Mouse (Mus musculus): Measurements from ENCODE around the gene Nhlrc4. TPM values are rescaled to one million over a fixed set of nuclear protein-coding genes. Genes with fewer than 3 reads are reported as not detected.

The Nhlrc4 gene
- polyA plus RNA-seq, 1 experiment from 2014 or later, result not detected

GRCm38 (mm10) chr17:25967652-25968051, 22.9 kb upstream of the Nhlrc4 start:
- WGBS, result 25% methylated on average over 3 of the region's 3 CpGs
- H3K4me1 ChIP-seq (ENCODE audit: insufficient read depth), result no peaks in the 10 kb centered on the region
- 0 out of 2 replicates have a peak overlapping the region, but pooled peaks have one; percentile 20 for H3K27ac ChIP-seq (ENCODE audit: low read depth)
- peaks cover 14% of the 10 kb centered on the region for H3K36me3 ChIP-seq (ENCODE audit: insufficient read depth)
- H3K4me3 ChIP-seq (ENCODE audit: low read depth, low read length), result no peak overlapping the region
- ATAC-seq (ENCODE audit: insufficient read depth) (peak; percentile 73; the same call in 1 of the 2 replicates), DNase-seq (peak; percentile 80)
- H3K27me3 ChIP-seq (ENCODE audit: insufficient read depth, low read length), result no peaks in the 10 kb centered on the region
- H3K9ac ChIP-seq, result no peak overlapping the region
- TF ChIP-seq CTCF (IDR thresholded peaks at IDR 0.05; ENCODE audit: low read depth), result no peak
- H3K9me3 ChIP-seq (ENCODE audit: low read depth, low read length), result no peaks in the 10 kb centered on the region
- H3K4me2 ChIP-seq, result no peak overlapping the region

- no peak for DNase-seq
- H3K4me1 ChIP-seq (ENCODE audit: insufficient read depth), result no peaks in the 10 kb centered on the region
- H3K9ac ChIP-seq, result no peak overlapping the region
- no peak overlapping the region for H3K27ac ChIP-seq (ENCODE audit: low read depth)
- no peak for TF ChIP-seq CTCF (IDR thresholded peaks at IDR 0.05; ENCODE audit: low read depth)
- H3K36me3 ChIP-seq (ENCODE audit: insufficient read depth), result peaks cover 37% of the 10 kb centered on the region
- H3K9me3 ChIP-seq (ENCODE audit: low read depth, low read length), result no peaks in the 10 kb centered on the region
- no peak overlapping the region for H3K4me2 ChIP-seq
- 86% methylated on average over 7 of the region's 7 CpGs for WGBS
- no peaks in the 10 kb centered on the region for H3K27me3 ChIP-seq (ENCODE audit: insufficient read depth, low read length)
- no peak overlapping the region for H3K4me3 ChIP-seq (ENCODE audit: low read depth, low read length)
- no peak for ATAC-seq (ENCODE audit: insufficient read depth)
Measured at GRCm38 (mm10) chr17:25964271-25964670, 19.5 kb upstream of the Nhlrc4 start.

- Histone ChIP-seq H3K27me3 (ENCODE audit: insufficient read depth, low read length) (no peaks in the 10 kb centered on the region), H3K36me3 (ENCODE audit: insufficient read depth) (peaks cover 53% of the 10 kb centered on the region), H3K4me2 (no peak overlapping the region; the same call in 1 of the 2 replicates), H3K4me3 (ENCODE audit: low read depth, low read length) (no peak overlapping the region), H3K27ac (ENCODE audit: low read depth) (no peak overlapping the region), H3K9me3 (ENCODE audit: low read depth, low read length) (no peaks in the 10 kb centered on the region), H3K9ac (no peak overlapping the region), H3K4me1 (ENCODE audit: insufficient read depth) (no peaks in the 10 kb centered on the region)
- WGBS, result 90% methylated on average over 7 of the region's 7 CpGs
- no peak for ATAC-seq (ENCODE audit: insufficient read depth)
- DNase-seq, result no peak
- TF ChIP-seq CTCF (IDR thresholded peaks at IDR 0.05; ENCODE audit: low read depth), result no peak
Measured at GRCm38 (mm10) chr17:25962413-25962905, 17.7 kb upstream of the Nhlrc4 start.

- H3K27me3 ChIP-seq (ENCODE audit: insufficient read depth, low read length), result no peaks in the 10 kb centered on the region
- no peak overlapping the region; the same call in 1 of the 2 replicates for H3K27ac ChIP-seq (ENCODE audit: low read depth)
- H3K4me3 ChIP-seq (ENCODE audit: low read depth, low read length), result no peak overlapping the region
- DNase-seq (no peak), ATAC-seq (ENCODE audit: insufficient read depth) (no peak)
- no peaks in the 10 kb centered on the region for H3K9me3 ChIP-seq (ENCODE audit: low read depth, low read length)
- H3K4me1 ChIP-seq (ENCODE audit: insufficient read depth), result no peaks in the 10 kb centered on the region
- no peak overlapping the region; the same call in 1 of the 2 replicates for H3K4me2 ChIP-seq
- H3K9ac ChIP-seq, result no peak overlapping the region
- H3K36me3 ChIP-seq (ENCODE audit: insufficient read depth), result peaks cover 58% of the 10 kb centered on the region
- TF ChIP-seq CTCF (IDR thresholded peaks at IDR 0.05; ENCODE audit: low read depth), result no peak
- 92% methylated on average over 5 of the region's 5 CpGs for WGBS
Measured at GRCm38 (mm10) chr17:25961566-25961965, 16.8 kb upstream of the Nhlrc4 start.

- Histone ChIP-seq H3K4me3 (ENCODE audit: low read depth, low read length) (no peak overlapping the region), H3K4me2 (no peak overlapping the region), H3K27ac (ENCODE audit: low read depth) (no peak overlapping the region), H3K27me3 (ENCODE audit: insufficient read depth, low read length) (no peaks in the 10 kb centered on the region), H3K9ac (no peak overlapping the region), H3K4me1 (ENCODE audit: insufficient read depth) (no peaks in the 10 kb centered on the region), H3K36me3 (ENCODE audit: insufficient read depth) (peaks cover 57% of the 10 kb centered on the region), H3K9me3 (ENCODE audit: low read depth, low read length) (no peaks in the 10 kb centered on the region)
- ATAC-seq (ENCODE audit: insufficient read depth), result no peak
- no peak for TF ChIP-seq CTCF (IDR thresholded peaks at IDR 0.05; ENCODE audit: low read depth)
- 91% methylated on average over 23 of the region's 23 CpGs for WGBS
- no peak for DNase-seq
Measured at GRCm38 (mm10) chr17:25959630-25960467, 15.1 kb upstream of the Nhlrc4 start.

GRCm38 (mm10) chr17:25958771-25959494, 14.2 kb upstream of the Nhlrc4 start:
- H3K27me3 ChIP-seq (ENCODE audit: insufficient read depth, low read length), result no peaks in the 10 kb centered on the region

GRCm38 (mm10) chr17:25957586-25958051, 12.9 kb upstream of the Nhlrc4 start:
- 82% methylated on average over 14 of the region's 14 CpGs for WGBS
- Histone ChIP-seq H3K9me3 (ENCODE audit: low read depth, low read length) (no peaks in the 10 kb centered on the region), H3K4me3 (ENCODE audit: low read depth, low read length) (no peak overlapping the region), H3K27ac (ENCODE audit: low read depth) (no peak overlapping the region), H3K27me3 (ENCODE audit: insufficient read depth, low read length) (peaks cover 11% of the 10 kb centered on the region), H3K9ac (no peak overlapping the region), H3K4me1 (ENCODE audit: insufficient read depth) (no peaks in the 10 kb centered on the region), H3K4me2 (no peak overlapping the region), H3K36me3 (ENCODE audit: insufficient read depth) (peaks cover 49% of the 10 kb centered on the region)
- no peak for TF ChIP-seq CTCF (IDR thresholded peaks at IDR 0.05; ENCODE audit: low read depth)
- no peak for ATAC-seq (ENCODE audit: insufficient read depth)
- DNase-seq, result no peak

More at GRCm38 (mm10) chr17:25958771-25959494, 14.2 kb upstream of the Nhlrc4 start:
- 89% methylated on average over 11 of the region's 11 CpGs for WGBS
- peaks cover 52% of the 10 kb centered on the region for H3K36me3 ChIP-seq (ENCODE audit: insufficient read depth)
- H3K9ac ChIP-seq, result no peak overlapping the region
- DNase-seq, result no peak
- no peak overlapping the region for H3K4me2 ChIP-seq
- H3K4me3 ChIP-seq (ENCODE audit: low read depth, low read length), result no peak overlapping the region
- H3K4me1 ChIP-seq (ENCODE audit: insufficient read depth), result no peaks in the 10 kb centered on the region
- no peak for TF ChIP-seq CTCF (IDR thresholded peaks at IDR 0.05; ENCODE audit: low read depth)
- no peak overlapping the region for H3K27ac ChIP-seq (ENCODE audit: low read depth)
- no peaks in the 10 kb centered on the region for H3K9me3 ChIP-seq (ENCODE audit: low read depth, low read length)
- ATAC-seq (ENCODE audit: insufficient read depth), result no peak
